In genomic region chr10:41572274-41572673, GRCm38 (mm10) we compare ENCODE assay signal across 22 mouse cellular contexts. TPM values are rescaled to one million over a fixed set of nuclear protein-coding genes. Genes with fewer than 3 reads are reported as not detected.
A peak's percentile ranks its signal among the peaks of the same experiment; 100 is the strongest.
DNase-seq lines count a peak whose midpoint lies in the region; ATAC-seq and TF ChIP-seq lines count a peak whose summit lies in the region.
"Had no signal": no experiment of that assay in that cellular context is flagged by ENCODE, and none has a peak within 500 bp of the region (broad histone marks: within the 10 kb centered on the region; RNA-seq: fewer than 3 reads in every experiment).

No protein-coding gene starts in this region.

- WGBS in intestine, embryonic 16.5 days = 78% methylated on average over 4 of the region's 4 CpGs
- WGBS in intestine, postnatal 0 days = 83% methylated on average over 4 of the region's 4 CpGs

- no peak overlapping the region for H3K4me2 ChIP-seq in intestine, embryonic 16.5 days (ENCODE audit: low read depth, low read length)
- H3K4me2 ChIP-seq in intestine, postnatal 0 days (replicated peaks; ENCODE audit: low read depth) = no peak overlapping the region
- H3K4me2 ChIP-seq: limb, embryonic 12.5 days; liver, embryonic 12.5 days had no signal

- H3K27me3 ChIP-seq in intestine, embryonic 16.5 days (replicated peaks; ENCODE audit: control insufficient read depth, insufficient read depth, low read length) = no peaks in the 10 kb centered on the region
- H3K27me3 ChIP-seq in intestine, postnatal 0 days (replicated peaks; ENCODE audit: control insufficient read depth, insufficient read depth, low read length) = no peaks in the 10 kb centered on the region
- H3K27me3 ChIP-seq: limb, embryonic 12.5 days; liver, embryonic 12.5 days; lung, embryonic 15.5 days had no signal

- H3K36me3 ChIP-seq in intestine, embryonic 16.5 days (ENCODE audit: control insufficient read depth, insufficient read depth, low read length) = no peaks in the 10 kb centered on the region
- no peaks in the 10 kb centered on the region for H3K36me3 ChIP-seq in intestine, postnatal 0 days (ENCODE audit: control insufficient read depth, insufficient read depth)
- H3K36me3 ChIP-seq: hindbrain, embryonic 10.5 days; limb, embryonic 12.5 days; liver, embryonic 12.5 days; lung, embryonic 15.5 days; midbrain, embryonic 10.5 days had no signal

- peak; percentile 25; the same call in 1 of the 2 replicates for ATAC-seq in intestine, embryonic 16.5 days
- ATAC-seq in intestine, postnatal 0 days = no peak
- ATAC-seq in activated CD4-positive, CD25-positive, alpha-beta regulatory T cell, adult 4 months = peak; percentile 66
- ATAC-seq: forebrain, embryonic 16.5 days; liver, embryonic 12.5 days had no signal

- TF ChIP-seq CTCF in intestine, postnatal 0 days (IDR thresholded peaks at IDR 0.05; ENCODE audit: low read depth) = no peak

- DNase-seq in CD4-positive, CD25-positive, alpha-beta regulatory T cell, adult 2 months (ENCODE audit: low read depth, low spot score) = peak; percentile 52
- peak; percentile 34 for DNase-seq in skeletal muscle tissue, adult 2 months (ENCODE audit: low read depth, low spot score)
- no peak for DNase-seq in left cerebral cortex, adult 9 months (ENCODE audit: low spot score in 2 of 2)
- no peak for DNase-seq in spleen, postnatal 36 days (ENCODE audit: low spot score in 2 of 2)
- DNase-seq: adrenal gland, postnatal 25 days; cerebellum, adult 2 months; gastrocnemius, postnatal 36 days; kidney, postnatal 4 days; layer of hippocampus, adult 9-11 months; lung, postnatal 4 days; retina, postnatal 1 day had no signal

- peaks cover 20% of the 10 kb centered on the region for H3K4me1 ChIP-seq in intestine, embryonic 16.5 days (ENCODE audit: control insufficient read depth, insufficient read depth, low read length)
- 0 out of 2 replicates have a peak, but pooled peaks cover 3% of the 10 kb centered on the region for H3K4me1 ChIP-seq in intestine, postnatal 0 days (replicated peaks; ENCODE audit: control insufficient read depth, insufficient read depth, low read length)

- H3K9ac ChIP-seq in intestine, embryonic 16.5 days (ENCODE audit: low read depth, low read length) = no peak overlapping the region
- no peak overlapping the region for H3K9ac ChIP-seq in intestine, postnatal 0 days (ENCODE audit: low read depth, low read length)
- H3K9ac ChIP-seq: limb, embryonic 12.5 days; liver, embryonic 12.5 days; lung, embryonic 15.5 days had no signal

- no peaks in the 10 kb centered on the region for H3K9me3 ChIP-seq in intestine, embryonic 16.5 days (ENCODE audit: control insufficient read depth, low read length)
- H3K9me3 ChIP-seq in intestine, postnatal 0 days (ENCODE audit: control insufficient read depth) = no peaks in the 10 kb centered on the region
- H3K9me3 ChIP-seq: hindbrain, embryonic 10.5 days; limb, embryonic 12.5 days; liver, embryonic 12.5 days; lung, embryonic 15.5 days; midbrain, embryonic 10.5 days had no signal

- peak overlapping the region; percentile 9; the same call in 1 of the 2 replicates for H3K27ac ChIP-seq in intestine, embryonic 16.5 days (ENCODE audit: low read length)
- no peak overlapping the region for H3K27ac ChIP-seq in intestine, postnatal 0 days (ENCODE audit: low read depth, low read length)
- H3K27ac ChIP-seq: hindbrain, embryonic 10.5 days; left cerebral cortex, adult 2 months; limb, embryonic 12.5 days; liver, embryonic 12.5 days; lung, embryonic 15.5 days; midbrain, embryonic 10.5 days had no signal

- H3K4me3 ChIP-seq in intestine, embryonic 16.5 days (ENCODE audit: low read length) = no peak overlapping the region
- H3K4me3 ChIP-seq in intestine, postnatal 0 days (ENCODE audit: low read depth, low read length) = no peak overlapping the region
- H3K4me3 ChIP-seq: erythroblast, embryonic 14.5 days; hindbrain, embryonic 10.5 days; left cerebral cortex, adult 2 months; limb, embryonic 12.5 days; liver, embryonic 12.5 days; lung, embryonic 15.5 days; midbrain, embryonic 10.5 days had no signal

RNA-seq across cellular contexts. Expression of gene Cd164, which starts 53.1 kb away (rescaled TPM):
- polyA plus RNA-seq in intestine, embryonic 16.5 days (2015; fragmentation: Nextera tagmentation; extraction: Ambion mirVana) = 186 and 195 TPM in 2 replicates
- polyA plus RNA-seq in intestine, postnatal 0 days (2015; fragmentation: Nextera tagmentation; extraction: Ambion mirVana) = 181 and 189 TPM in 2 replicates
- polyA plus RNA-seq in activated CD4-positive, CD25-positive, alpha-beta regulatory T cell, adult 4 months (2017; shearing (Covaris generic)) = 100 to 1,000 TPM; 202 to 222 TPM

Comparison
In these comparisons a context has a peak if more than half of its experiments do, and no peak if none do; other contexts are left out.
1. DNase-seq: peak in CD4-positive, CD25-positive, alpha-beta regulatory T cell, adult 2 months (single experiment) and skeletal muscle tissue, adult 2 months (single experiment); none in left cerebral cortex, adult 9 months (0 of 2) and spleen, postnatal 36 days (0 of 2).